Mouse (Mus musculus) spleen, adult 2 months (tissue): ENCODE measurements around the gene Ssbp4. TPM values are rescaled to one million over a fixed set of nuclear protein-coding genes. Genes with fewer than 3 reads are reported as not detected.

Experiments
- DNase-seq, 2 experiments: peaks; one replicate each; pipeline versions ENCODE4 v3.0.0 to v3.0.0-alpha.2; 2012 to 2021; ENCODE audit warnings: low spot score in 2 of 2, low read depth in 1 of 2
- H3K27ac ChIP-seq: fragments of 200-500 bp; 2 replicates; pipeline ENCODE4 v1.5.1; 2012; ENCODE audit warnings: low read length, inconsistent platforms; ENCODE audit not compliant: insufficient read depth
- H3K27me3 ChIP-seq: fragments of 200-500 bp; 2 replicates; pipeline ENCODE4 v1.6.1; 2012; ENCODE audit warnings: mild to moderate bottlenecking, moderate library complexity, low read length, inconsistent platforms; ENCODE audit not compliant: control insufficient read depth, insufficient read depth
- H3K36me3 ChIP-seq: fragments of 200-500 bp; 2 replicates; pipeline ENCODE4 v1.6.1; 2012; ENCODE audit warnings: mild to moderate bottlenecking, low read length, inconsistent platforms; ENCODE audit not compliant: control insufficient read depth, insufficient read depth
- H3K4me1 ChIP-seq: fragments of 200-500 bp; 2 replicates; pipeline ENCODE4 v1.6.1; 2011; ENCODE audit warnings: inconsistent platforms; ENCODE audit not compliant: control insufficient read depth, insufficient read depth, insufficient read length
- H3K4me3 ChIP-seq: fragments of 200-500 bp; 2 replicates; pipeline ENCODE4 v1.5.1; 2011; ENCODE audit warnings: mild to moderate bottlenecking, inconsistent platforms; ENCODE audit not compliant: insufficient read depth, insufficient read length; ENCODE audit errors: extremely low read depth
- CTCF ChIP-seq: fragments of 200-500 bp; IDR thresholded peaks from 2 replicates; pipeline ENCODE4 v1.5.1; 2011; ENCODE audit warnings: mild to moderate bottlenecking, inconsistent platforms; ENCODE audit not compliant: insufficient read depth, insufficient read length, insufficient replicate concordance; ENCODE audit errors: extremely low read depth
- POLR2A ChIP-seq: fragments of 200-500 bp; IDR thresholded peaks from 2 replicates; pipeline ENCODE4 v1.6.1; 2011; ENCODE audit warnings: low read depth, low read length, inconsistent platforms
- WGBS: fragments of 180-500 bp; shearing (Covaris S2); methylation state at CpG from one replicate; pipeline ENCODE4 v1.1.7; 2018; 5-methylcytosine and 5-hydroxymethylcytosine counted together
- polyA plus RNA-seq: library from polyadenylated mRNA; depleted of rRNA; stranded (reverse); fragments of >200 nt; gene quantifications from 2 replicates; pipeline ENCODE4 v1.2.3, GENCODE M21; 2012

Gene Ssbp4
- polyA plus RNA-seq, 1 experiment: 168 TPM

DNA sequence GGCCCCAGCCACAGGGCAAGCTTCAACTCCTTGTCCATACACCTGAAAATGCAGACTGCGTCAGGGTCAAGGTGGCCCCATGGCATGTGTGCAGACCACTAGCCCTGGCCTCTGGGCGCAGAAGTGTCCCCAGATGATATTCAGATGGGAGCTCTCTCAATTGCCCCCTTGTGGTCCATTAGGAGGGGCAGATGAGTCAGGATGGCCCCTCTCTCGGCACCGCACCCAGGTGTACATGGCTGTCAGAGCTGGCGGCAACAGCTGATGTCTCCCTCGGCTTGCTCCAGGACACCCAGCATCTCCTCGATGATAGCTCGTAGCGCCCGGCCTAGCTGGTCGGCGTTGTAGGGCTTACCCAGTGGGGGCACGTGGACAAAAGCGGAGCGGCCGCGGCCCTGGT, 41.7 kb upstream of the Ssbp4 start:
- H3K4me3 ChIP-seq: no peak overlapping the region
- peaks cover 8% of the 10 kb centered on the region for H3K4me1 ChIP-seq
- H3K27ac ChIP-seq: no peak overlapping the region
- 97% methylated on average over 17 of the region's 17 CpGs for WGBS
- no peaks in the 10 kb centered on the region for H3K27me3 ChIP-seq
- TF ChIP-seq POLR2A (no peak), CTCF (no peak)
- peaks cover 7% of the 10 kb centered on the region for H3K36me3 ChIP-seq
- DNase-seq: no peak

DNA sequence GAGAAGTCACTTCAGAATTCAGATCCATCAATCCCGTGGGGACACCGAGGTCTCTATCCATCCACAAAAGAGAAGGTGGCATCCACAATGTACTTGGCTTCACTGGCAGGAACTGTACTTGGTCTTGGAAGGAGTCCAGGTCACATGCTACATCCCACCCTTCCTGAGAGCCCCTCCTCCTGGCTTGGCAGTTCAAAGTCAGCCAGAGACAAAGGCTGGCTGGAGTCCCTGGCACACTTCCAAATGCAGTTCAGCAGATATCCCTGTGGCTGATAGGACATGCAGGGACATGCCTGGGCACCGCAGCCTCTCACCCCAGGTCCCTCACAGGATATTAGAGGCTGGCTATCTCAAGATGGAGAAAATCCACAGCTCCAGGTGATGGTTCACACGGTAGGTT, 40.7 kb upstream of the Ssbp4 start:
- no peak for DNase-seq
- Histone ChIP-seq H3K27me3 (no peaks in the 10 kb centered on the region), H3K36me3 (peaks cover 7% of the 10 kb centered on the region), H3K4me3 (no peak overlapping the region), H3K4me1 (peaks cover 5% of the 10 kb centered on the region), H3K27ac (no peak overlapping the region)
- 61% methylated on average over 4 of the region's 4 CpGs for WGBS
- no peak for TF ChIP-seq POLR2A
- no peak for TF ChIP-seq CTCF

DNA sequence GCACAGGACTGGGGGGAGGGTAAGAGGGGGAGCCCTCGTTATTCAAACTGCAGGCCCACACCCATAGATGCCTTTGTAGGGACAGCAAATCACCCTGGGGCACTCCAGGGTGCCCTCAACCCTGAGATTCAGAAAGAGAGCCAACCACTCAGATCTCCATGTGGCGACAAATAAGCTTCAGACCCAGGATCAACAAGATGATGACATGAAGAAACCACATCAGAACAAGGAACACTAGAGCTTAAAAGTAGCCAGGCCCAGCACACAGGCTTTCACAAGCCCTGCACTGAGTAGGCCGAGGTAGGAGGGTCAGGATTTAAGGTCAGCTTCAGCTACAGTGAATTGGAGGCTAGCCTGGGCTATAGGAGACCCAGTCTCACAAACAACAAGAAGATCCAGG, 40.2 kb upstream of the Ssbp4 start:
- 81% methylated on average over 3 of the region's 3 CpGs for WGBS
- Histone ChIP-seq H3K27me3 (no peaks in the 10 kb centered on the region), H3K27ac (no peak overlapping the region), H3K36me3 (peaks cover 7% of the 10 kb centered on the region), H3K4me3 (no peak overlapping the region), H3K4me1 (peaks cover 3% of the 10 kb centered on the region; the same call in 1 of the 2 replicates)
- DNase-seq: no peak
- TF ChIP-seq POLR2A (no peak), CTCF (no peak)

DNA sequence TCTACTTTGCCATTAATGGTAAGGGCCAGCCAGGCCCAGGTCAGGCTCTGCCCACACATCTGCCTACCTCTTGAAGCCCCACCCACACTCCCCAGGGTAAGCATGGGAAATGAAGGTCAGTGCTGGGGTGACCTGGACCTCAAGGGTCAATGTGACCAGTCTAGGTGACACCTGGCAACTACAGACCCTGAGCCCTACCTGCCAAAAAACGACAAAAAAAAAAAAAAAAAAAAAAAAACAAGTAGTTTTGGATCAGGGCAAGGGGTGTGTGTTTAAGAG, 39.4 kb upstream of the Ssbp4 start:
- Histone ChIP-seq H3K4me3 (no peak overlapping the region), H3K36me3 (peaks cover 7% of the 10 kb centered on the region), H3K4me1 (no peaks in the 10 kb centered on the region), H3K27me3 (no peaks in the 10 kb centered on the region), H3K27ac (no peak overlapping the region)
- TF ChIP-seq CTCF (no peak), POLR2A (no peak)
- no peak for DNase-seq
- WGBS: 44% methylated on average over 1 of the region's 1 CpGs

DNA sequence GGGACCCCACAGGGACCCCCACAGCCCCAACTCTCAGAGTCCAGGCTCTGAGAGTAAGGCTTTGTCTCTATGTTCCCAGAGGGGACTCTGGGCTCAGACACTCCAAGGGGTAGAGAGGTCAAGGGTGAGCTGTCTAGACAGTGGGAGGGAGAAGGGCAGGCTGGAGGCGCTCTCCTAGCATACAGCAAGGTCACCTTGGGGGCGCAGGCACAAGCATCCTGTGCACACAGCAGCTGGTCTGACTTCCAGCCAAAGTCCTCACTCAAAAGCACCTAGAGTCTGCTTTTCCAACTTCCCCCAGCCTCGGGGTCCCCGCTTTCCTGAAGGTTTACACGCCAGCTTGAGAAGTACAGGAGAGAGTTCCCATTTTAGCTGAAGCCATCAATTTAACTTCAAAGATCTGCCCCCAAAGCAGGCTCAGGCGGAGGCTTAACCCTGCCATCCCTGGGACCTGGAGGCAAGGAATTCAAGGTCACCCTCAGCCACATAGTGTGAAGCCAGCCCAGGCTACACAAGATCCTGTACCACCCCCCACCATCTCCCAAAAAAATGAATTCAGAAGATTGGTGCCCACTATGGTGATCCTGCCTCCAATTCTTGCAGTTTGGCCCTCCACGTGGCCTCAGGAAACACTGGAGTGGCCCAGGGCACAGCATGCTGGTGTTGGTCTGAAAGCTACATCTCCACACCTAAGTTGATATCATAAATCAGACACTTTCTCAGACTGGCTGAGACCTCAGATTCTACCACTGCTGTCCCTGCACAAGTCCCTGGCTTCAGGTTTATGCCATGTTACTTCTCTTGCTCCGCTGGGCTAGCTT, 38.9 kb upstream of the Ssbp4 start:
- no peak for DNase-seq
- TF ChIP-seq CTCF: no peak
- TF ChIP-seq POLR2A: no peak
- Histone ChIP-seq H3K4me1 (no peaks in the 10 kb centered on the region), H3K27me3 (no peaks in the 10 kb centered on the region), H3K36me3 (peaks cover 7% of the 10 kb centered on the region), H3K4me3 (no peak overlapping the region), H3K27ac (no peak overlapping the region)
- WGBS: 88% methylated on average over 8 of the region's 8 CpGs

DNA sequence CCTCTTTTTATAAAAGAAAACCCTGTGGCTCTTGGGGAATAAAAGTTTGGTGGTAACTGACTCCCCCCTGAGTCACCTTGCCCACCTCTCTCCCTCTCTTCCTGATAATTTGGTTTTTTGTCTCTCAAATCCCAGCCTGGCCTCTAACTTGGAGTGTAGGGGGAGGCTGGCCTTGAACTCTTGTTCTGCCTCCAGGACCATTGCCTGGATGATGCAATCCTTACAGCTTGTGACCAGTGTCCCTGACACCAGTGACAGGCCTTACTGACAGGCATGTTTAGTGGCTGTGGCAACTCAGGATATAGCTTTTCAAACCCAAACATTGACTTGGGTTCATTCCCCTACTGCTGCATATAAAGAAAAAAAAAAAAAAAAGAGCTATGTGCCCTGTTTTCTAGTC, 38.1 kb upstream of the Ssbp4 start:
- peaks cover 5% of the 10 kb centered on the region for H3K36me3 ChIP-seq
- H3K27ac ChIP-seq: no peak overlapping the region
- no peaks in the 10 kb centered on the region for H3K27me3 ChIP-seq
- H3K4me1 ChIP-seq: no peaks in the 10 kb centered on the region
- no peak overlapping the region for H3K4me3 ChIP-seq
- TF ChIP-seq POLR2A (no peak), CTCF (no peak)
- DNase-seq: no peak

DNA sequence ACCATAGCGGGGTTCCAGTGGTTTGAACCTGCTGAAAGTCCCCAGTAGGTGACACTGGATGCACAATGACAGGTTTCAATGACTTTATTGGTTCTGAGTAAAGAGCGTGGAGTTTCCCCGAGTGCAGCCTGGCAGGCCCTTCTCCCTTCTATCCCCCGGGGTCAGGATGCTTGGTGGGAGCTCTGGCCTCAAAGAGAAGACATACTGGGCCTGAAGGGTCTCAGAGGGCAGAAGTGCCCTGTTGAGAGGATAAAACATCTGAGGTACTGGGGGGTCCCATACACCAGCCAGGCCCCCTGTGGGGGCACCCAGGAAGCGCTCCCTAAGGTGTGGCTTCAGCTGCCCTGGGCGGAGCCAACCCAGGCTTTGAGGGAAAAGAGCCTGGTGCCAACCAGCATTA, 37.7 kb upstream of the Ssbp4 start:
- Histone ChIP-seq H3K36me3 (peaks cover 4% of the 10 kb centered on the region), H3K27ac (no peak overlapping the region; the same call in 1 of the 2 replicates), H3K4me3 (no peak overlapping the region), H3K4me1 (no peaks in the 10 kb centered on the region), H3K27me3 (no peaks in the 10 kb centered on the region)
- no peak for DNase-seq
- TF ChIP-seq CTCF (no peak), POLR2A (no peak)
- WGBS: 87% methylated on average over 6 of the region's 6 CpGs
